Mouse (Mus musculus): ENCODE data around the gene Atxn1. TPM values are rescaled to one million over a fixed set of nuclear protein-coding genes. Genes with fewer than 3 reads are reported as not detected.

The Atxn1 gene
- total RNA-seq, 4 experiments from 2014 or later = 135 to 195 (median 160) TPM

DNA sequence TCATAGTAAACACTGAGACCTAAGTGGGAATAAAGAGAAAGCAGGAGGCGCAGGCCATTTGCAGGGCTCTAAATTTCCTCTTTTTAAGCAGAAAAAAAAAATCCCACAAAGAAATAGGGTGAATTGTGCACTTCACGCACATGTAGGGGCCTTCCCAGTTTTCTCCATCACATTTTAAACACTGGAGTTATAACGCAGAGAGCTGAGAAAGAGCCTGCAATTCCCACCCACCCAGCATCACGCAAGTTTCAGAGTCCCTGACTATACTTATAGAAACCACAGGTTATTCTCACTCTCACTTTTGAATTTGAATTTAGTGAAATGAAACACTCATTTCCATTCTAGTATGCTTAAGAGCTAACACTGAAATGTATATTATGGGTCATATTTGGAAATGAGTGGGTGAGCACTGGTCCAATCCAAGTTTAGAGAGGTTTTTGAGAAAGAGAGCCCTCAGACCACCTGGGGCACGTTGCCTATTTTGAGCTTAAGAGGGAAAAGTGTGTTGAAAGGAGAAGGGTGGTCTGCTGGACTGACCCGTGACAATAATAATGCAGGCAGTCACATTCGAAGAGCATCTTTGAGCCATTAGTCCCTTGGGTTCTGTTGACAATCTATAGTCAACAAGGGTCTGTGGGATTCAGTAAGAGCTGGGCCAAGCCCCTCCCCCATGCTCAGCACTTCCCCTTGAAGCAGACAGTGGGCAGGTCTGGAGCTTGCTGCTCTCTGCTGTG, 279.1 kb downstream of the Atxn1 start:
- DNase-seq (ENCODE audit: low spot score in 2 of 2) = no peak

DNA sequence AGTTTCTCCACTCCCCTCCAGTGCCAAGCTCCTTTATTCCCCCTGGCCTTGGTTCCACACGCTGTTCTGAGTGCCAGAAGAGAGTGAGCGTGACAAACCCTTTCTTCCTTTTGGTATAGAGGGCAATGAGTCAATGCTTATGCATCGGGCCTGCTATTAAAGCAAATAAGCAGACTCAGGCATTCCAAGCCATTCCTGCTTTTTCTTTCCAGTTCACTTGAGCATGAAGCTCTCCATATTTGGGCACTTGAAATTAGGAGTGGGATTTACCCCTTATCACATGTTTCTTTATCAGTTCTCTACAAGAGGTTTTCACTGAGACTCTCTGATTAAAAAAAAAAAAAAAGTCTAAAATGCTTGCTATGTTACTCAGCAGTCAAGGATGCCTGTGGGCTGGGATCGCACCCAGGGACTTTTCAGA, 279.9 kb downstream of the Atxn1 start:
- DNase-seq (ENCODE audit: low spot score in 2 of 2) = no peak

DNA sequence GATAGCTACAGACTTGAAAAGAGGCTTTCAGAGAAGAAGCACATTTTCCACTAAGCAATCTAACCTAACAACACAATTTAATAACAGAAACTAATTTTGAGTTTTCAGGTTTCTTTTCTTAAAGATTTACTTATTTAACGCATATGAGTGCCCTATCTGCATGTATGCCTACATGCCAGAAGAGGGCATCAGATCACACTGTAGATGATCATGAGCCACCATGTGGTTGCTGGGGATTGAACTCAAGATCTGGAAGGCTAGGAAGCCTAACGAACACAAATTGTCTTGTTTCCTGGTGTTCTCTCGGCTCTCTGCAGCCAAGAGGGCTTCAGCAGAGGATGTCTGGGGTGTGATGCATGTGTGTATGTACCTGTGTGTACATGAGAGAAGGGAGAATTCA, 280.8 kb downstream of the Atxn1 start:
- no peak for DNase-seq (ENCODE audit: low spot score in 2 of 2)

DNA sequence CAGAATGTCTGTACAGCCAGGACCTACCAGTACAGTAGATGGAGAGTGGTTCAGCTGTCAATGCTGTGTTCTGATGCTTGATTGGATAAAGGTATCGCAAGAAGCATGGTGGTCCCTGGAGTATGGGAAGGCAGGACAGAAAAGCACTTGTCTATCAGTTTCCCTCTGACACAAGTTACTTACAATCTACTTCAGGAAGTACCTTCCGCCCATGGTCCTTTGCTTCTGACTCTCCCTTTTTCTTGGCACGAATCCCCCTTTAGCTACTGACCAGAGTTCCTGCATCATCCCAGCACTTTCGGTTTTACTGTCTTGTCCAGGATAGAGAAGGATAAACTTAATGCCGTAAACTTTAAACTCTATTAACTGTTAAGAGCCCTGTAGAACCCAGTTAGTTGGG, 283.6 kb downstream of the Atxn1 start:
- DNase-seq (ENCODE audit: low spot score in 2 of 2) = no peak

DNA sequence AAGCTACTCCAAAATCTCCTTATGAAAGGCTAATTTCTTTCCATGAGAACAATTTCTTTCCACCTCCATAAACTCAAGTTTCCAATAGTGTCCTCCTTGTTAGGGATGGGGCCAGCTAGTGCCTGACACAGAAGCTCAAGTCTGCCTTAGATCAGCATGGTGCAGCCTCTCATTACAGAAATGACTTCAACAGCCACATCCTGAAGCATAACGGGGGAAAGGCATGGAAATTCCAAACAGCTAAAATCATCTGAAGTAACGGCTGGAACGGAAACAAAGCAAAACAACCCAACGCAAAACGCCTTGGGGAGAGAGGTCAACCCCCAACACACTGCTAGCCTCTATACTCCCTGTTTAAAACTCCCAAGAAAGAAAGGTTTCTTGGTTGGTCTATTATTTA, 284.2 kb downstream of the Atxn1 start:
- DNase-seq (ENCODE audit: low spot score in 2 of 2) = no peak

DNA sequence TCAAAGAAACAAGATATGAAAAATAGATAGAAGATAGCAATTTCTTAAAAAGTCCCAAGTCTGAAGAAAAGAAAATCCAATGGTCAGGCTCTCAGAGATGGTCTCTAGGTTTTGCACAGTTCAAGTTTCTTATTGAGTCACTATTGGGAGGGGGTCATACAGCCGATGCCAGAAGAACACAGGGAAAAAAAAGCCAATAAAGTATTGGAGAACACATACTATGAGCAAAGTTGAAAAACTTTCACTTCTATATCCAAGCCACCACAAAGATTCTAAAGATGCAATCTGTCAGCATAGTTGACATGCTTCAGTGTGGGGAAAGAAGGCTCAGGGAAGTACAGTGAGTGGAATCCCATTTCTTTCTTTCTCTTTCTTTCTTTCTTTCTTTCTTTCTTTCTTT, 285.7 kb downstream of the Atxn1 start:
- no peak for DNase-seq (ENCODE audit: low spot score in 2 of 2)

DNA sequence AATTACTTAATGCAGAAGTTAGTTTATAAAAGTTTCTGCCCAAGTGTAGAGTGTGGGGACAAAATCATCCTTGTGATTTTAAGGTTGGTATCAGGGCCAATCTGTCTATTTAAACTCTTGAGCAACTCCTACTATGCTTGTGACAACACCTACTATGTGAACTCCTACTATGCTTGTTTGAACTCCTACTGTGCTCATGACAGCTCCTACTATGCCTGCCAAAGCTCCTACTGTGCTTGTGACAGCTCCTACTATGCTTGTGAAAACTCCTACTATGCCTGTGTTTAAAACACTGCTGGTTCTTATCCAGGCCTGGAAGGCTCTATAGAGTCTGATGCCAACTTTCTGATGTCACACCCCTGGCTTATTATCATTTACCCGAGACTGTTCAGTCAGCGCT, 292.2 kb downstream of the Atxn1 start:
- DNase-seq (ENCODE audit: low spot score in 2 of 2) = no peak

DNA sequence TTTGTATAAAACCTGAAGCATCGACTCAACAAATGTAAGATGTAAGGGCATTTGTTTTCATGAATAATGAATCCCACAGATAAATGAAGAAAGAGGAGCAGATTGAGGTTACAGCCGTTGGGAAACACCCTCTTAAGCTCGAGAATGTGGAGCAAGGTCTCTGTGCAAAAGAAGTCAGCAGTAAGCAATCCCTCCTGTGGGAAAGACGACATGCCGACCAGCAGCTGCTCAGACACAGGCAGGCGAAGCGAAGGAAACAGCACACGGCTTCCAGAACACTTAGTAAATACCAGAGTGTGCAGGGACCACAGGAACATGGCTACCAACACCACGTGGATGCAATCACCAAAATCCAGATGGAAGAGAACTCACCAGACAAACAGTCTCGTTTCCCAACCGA, 294.8 kb downstream of the Atxn1 start:
- DNase-seq (ENCODE audit: low spot score in 2 of 2) = no peak

DNA sequence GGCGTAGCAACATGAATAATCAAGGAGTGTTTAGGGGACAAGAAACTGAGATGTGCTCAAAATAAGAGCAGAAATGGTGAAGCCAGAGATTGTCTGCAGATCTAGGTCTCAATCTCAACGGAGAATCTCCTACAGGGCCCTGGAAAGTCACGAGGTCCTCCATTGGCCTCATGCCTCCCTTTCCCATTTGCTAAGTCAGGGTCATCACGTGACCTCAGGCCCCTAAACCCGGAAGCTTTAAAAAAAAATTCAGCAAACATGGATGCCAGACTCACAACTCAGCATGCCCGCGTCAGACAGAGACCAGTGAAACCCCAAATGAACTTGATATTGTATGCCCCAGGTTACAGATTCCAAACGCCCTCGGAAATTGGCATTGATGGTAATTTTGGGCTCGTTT, 302.0 kb downstream of the Atxn1 start:
- no peak for DNase-seq (ENCODE audit: low spot score in 2 of 2)

DNA sequence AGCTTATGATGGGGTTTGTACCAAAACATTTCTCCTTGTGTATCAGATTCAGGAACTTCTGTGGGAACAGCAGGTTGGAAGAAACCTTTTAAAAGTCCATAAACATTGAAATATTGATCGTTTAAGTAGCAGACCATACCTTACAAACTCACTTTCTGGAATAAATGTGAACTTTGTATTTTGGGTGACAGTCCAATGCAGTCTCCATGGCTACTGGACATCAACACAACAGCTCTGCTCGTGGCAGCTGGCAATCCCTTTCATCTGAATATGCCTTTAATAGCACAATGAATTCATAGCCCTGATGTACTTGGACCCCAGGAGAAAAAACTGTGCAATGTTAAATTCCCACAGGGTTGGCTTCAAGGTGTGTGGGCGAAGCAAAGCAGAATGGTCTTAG, 302.6 kb downstream of the Atxn1 start:
- DNase-seq (ENCODE audit: low spot score in 2 of 2) = no peak

DNA sequence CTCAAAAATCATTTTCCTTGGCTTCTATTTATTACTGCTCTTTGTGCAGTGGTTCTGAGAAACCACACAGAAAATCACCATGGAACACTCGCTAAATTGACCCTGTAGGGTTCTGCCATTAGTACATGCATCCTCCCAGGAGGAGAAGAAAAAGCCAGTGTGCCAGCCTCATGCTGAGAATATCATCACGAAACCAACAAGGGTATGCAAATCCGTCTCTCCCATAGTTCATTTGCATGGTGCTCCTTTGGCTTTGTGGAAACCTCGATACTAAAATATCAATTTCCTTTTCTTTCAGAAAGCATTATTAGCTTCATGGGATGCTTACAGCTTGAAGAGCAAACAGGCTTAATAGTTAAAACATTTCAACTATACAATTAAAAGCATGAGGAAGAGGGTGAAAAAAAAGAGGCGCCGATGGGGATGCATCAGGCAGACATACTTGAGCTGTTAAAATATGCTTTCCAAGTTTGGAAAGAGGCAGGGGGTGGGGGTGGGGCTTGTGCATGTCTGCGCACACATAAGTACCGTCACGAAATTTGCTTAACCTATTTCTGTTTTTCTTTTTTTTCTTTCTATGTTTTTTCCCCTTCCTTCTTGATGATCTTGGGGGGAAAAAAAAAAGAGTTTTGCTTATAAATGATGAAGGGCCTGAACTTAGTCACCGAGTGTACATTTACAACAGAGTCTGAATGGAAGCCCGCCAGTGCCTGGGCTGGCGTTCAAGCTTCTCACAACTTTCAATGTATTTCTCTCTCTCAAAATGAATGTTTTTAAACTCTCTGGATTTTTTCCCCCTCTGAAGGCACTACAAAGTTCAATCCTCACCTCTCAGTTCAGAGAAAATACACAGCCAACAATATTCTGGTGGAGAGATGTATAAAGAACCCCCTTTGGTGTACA, 303.3 kb downstream of the Atxn1 start:
- DNase-seq (ENCODE audit: low spot score in 2 of 2) = no peak

DNA sequence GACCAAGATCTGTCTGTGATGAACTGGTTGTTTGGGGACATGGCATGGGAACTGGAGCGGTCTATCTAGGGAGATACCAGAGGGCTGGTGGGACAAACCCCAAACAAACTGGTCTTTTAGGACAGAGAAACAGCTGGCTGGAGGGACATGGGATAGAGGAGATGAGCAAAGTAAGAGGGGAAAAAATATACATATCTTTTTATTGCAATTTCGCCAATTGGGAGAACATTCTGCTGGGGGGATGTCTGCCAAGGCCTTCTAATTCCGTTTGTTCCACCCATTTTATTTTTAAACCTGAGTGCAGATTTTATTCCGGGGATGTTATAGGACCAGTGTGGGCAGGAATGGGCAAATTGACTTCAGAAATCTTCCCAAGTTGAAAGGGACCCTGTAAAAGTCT, 305.0 kb downstream of the Atxn1 start:
- DNase-seq (ENCODE audit: low spot score in 2 of 2) = peak in 1 of 2 experiments; percentile 34

DNA sequence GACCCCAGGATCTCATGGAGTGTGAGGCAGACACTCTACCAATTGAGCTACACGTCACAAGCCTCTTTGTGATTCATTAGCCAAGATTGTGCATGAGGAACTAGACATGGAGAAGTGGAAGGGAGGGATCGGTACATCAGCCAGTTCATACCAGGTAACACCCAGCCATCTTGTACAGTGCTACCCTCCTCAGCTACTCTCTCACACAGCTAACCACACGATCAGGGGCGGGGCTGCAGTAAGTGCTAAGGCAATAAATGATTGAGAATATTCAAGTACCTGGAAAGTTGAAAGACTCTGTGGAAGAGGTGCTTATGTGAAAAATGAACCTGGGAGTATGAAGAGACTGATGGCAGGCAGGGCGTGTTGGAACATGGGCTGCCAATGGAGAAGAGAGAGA, 306.5 kb downstream of the Atxn1 start:
- DNase-seq (ENCODE audit: low spot score in 2 of 2) = no peak

DNA sequence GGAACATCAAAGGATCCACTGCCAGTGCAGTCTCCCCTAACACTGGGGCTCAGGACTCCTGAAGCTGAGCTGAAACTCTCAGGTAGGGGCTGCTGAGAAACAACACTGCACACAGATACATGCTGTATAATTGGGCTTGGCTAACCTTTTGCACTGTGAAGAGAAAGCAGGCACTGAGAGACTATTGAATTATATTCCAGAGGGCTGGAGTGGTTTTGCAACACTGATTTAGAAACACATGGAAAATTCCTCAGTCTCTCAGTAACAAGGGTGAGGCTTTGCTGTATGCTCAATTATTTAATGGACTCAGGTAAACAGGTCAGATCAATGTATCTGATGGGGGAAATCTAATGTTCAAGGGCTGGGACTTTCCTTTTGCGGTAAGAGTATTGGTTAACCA, 307.6 kb downstream of the Atxn1 start:
- DNase-seq (ENCODE audit: low spot score in 2 of 2) = no peak

DNA sequence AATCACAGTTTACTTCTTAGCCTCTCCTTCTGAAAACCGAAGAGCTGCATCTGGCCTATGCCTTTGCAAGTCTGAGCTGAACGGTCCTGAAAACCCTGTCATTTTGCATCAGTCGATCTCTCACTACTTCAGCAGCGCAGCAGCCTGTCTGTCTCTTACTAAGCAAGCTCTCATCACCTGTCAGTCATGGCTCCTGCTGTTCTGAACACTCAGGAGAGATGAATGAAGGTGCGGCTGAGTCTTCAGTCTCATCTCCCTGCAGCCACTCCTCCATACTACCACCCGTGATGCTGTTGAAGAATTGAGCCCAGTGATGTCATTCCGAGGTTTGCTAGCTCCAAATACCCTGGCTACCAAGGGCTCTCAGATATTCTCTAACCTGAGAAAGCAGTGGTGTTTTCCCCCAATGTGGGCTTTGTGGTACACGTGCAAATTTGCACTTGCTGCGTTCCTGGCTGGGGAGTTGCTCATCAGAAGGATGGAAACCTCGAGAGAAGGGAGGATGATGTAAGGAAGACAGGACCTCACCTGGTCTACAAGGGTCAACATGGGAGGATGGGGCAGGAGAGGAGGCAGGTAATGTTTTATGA, 313.1 kb downstream of the Atxn1 start:
- no peak for DNase-seq (ENCODE audit: low spot score in 2 of 2)

DNA sequence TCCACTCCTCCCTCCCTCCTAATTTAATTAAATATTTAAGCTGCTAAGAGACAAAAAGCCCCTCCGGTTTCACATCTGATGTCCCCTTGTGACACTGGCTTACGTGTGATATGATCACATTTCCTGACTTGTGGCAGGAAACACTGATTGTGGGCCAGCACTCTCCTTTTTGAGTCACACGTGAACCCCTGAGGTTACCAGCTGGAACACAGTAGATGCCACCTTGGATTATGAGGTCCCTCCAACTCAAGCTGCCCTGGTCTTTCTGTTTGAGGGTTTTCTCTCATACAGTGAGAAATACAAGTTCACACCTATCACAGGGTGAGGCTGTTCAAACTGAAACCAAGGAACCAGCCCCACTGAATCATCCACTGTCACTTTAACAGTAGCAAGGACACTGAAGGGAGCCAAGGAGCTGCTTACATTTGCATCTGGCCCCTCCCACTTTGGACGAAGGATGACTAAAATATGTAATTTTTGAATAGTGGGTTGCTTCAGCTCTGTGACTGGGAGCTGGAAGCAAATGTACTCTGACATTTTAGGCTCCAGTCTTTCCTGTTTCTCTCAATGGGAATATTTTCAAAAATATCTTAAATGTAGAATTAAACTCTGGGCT, 315.5 kb downstream of the Atxn1 start:
- no peak for DNase-seq (ENCODE audit: low spot score in 2 of 2)

DNA sequence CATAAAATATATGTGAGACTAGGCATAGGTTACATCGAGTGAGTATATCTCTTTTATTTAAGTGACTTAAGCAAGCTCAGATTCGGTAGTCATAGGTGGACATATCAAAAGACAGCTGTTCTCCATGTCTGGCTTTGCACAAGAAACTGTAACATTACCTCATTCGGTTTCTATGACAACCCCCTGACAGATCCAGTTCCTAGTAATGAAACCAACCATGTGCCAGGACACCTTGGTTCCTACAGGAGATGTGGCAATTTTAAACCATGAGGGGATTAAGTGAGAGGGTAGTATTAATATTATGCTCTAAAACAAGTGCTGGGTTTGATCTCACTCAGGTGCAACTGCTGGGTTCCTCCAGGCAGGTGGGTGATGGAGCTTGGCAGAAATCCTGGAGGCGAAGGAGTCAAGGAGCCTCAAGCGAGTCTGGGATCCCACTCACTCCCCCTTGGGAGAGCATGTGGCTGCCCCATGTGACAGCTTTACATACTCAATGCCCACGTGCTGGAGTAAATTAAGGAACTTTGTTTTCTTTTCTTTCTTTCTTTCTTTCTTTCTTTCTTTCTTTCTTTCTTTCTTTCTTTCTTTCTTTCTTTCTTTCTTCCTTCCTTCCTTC, 320.9 kb downstream of the Atxn1 start:
- peak in 1 of 2 experiments; percentile 57 for DNase-seq (ENCODE audit: low spot score in 2 of 2)

DNA sequence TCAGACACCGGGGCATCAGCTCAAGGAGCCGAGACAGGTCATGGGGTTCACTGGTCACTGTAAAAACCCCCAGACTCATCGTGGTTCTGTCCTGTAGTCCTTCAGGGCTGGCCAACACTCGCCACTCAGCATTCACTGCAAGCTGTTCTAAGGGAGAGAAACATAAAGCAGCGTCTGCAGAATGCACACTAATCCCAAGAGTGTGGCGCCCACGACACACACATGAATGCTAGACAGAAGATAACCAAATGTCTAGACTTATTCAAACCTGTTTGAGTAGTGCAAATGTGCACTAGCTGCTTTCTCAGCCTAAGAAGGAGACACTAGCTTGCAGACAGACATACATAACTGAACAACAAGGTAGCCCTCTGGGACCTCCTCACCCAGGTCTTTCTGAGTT, 321.9 kb downstream of the Atxn1 start:
- DNase-seq (ENCODE audit: low spot score in 2 of 2) = peak in 1 of 2 experiments; percentile 45

DNA sequence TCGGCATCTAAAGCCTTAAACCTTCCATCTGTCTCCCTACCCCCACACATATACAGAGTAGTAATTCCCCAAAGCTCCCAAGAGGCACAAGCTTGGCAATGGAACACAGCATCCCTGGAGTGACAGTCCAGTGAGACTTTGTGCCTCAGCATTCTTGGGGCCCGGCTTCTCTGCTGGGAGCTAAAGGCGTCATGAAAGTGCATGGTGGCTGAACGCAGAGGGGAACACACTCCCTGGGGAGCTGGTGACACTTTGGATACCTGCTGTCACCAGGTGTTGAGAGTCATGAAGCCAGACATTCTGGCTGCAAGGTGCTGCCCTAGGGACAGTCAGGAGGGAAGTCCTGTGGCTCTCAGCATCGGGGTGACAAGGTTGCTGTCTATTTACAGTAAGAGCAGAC, 324.4 kb downstream of the Atxn1 start:
- no peak for DNase-seq (ENCODE audit: low spot score in 2 of 2)

DNA sequence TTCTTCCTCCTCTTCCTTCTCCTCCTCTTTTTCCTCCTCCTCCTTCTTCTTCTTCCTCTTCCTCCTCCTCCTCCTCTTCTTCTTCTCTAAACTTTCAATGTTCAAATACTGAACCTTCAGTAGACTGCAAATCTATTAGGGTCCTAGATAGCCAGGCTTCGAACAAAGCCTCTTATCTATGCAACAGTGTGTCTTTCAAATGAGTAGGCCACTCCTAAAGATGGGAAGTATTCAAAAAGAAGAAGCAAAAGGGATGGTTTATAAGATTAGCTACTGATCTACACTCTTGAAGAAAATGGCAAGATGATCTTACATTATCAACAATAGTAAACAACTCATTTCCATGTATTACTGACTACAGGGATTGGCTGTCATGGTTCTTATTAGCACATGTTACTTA, 326.5 kb downstream of the Atxn1 start:
- DNase-seq (ENCODE audit: low spot score in 2 of 2) = no peak

DNA sequence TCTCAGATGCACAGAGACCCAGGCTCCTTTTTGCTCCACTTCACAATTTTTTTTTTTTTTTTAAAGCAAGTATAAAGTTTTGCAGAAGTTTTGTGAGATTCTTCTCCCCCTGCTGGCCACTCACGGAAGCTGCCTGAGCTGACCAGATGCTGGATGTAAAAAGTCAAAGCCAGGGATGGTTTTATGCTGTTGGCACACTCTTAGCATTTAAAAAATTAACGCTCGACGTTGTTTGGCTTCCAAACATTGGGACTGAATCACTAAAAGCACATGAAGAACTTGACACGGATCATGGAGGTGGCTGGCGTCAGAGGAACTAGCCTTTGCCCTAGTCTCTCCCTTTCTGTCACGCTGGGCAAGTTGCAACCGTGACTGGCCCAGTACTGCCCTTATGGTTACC, 327.5 kb downstream of the Atxn1 start:
- DNase-seq (ENCODE audit: low spot score in 2 of 2) = no peak

DNA sequence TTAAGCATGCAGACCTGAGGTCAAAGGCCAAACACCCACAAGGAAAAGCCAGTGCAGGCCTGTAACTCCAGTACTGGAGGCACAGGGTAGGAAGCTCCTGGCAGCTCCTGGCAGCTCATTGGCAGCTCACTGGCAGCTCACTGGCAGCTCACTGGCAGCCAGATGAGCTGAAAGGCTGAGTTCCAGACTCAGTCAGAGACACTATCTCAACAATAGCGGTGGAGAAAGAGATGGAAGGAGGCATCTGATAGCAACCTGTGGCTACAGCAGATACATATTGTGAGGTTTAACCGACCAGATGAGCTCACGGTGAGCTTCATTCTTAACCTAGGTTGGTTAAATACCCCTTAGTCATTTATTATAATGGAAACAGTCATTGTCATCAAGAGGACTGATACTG, 328.4 kb downstream of the Atxn1 start:
- no peak for DNase-seq (ENCODE audit: low spot score in 2 of 2)
